Mouse (Mus musculus): ENCODE measurements around the gene Copz2.
A peak's percentile ranks its signal among the peaks of the same experiment; 100 is the strongest.
"Not testable (repeated sequence)": the region's sequence is repeated elsewhere in the genome, so short reads cannot be mapped to it uniquely, and the experiment has no call there.

The Copz2 gene

GRCm38 (mm10) chr11:96829403-96829812 lies 20.3 kb upstream of the Copz2 start:
- peak; percentile 92 to 94 for DNase-seq

- peak; percentile 100 for DNase-seq
Measured at GRCm38 (mm10) chr11:96829813-96830538, 19.7 kb upstream of the Copz2 start, which contains the start of gene Nfe2l1. Nfe2l1 (minus strand) TSS chr11:96829968.

- DNase-seq = no peak
Measured at GRCm38 (mm10) chr11:96830539-96831216, 19.0 kb upstream of the Copz2 start.

- DNase-seq = no peak
Measured at GRCm38 (mm10) chr11:96831516-96831915, 18.2 kb upstream of the Copz2 start.

- DNase-seq = no peak
Measured at GRCm38 (mm10) chr11:96832541-96832940, 17.1 kb upstream of the Copz2 start.

- peak in 1 of 2 experiments; percentile 31 for DNase-seq
Measured at GRCm38 (mm10) chr11:96832973-96833372, 16.7 kb upstream of the Copz2 start.

- DNase-seq = no peak
Measured at GRCm38 (mm10) chr11:96834127-96834526, 15.5 kb upstream of the Copz2 start.

- no peak for DNase-seq
Measured at GRCm38 (mm10) chr11:96837298-96837697, 12.4 kb upstream of the Copz2 start.

GRCm38 (mm10) chr11:96838341-96838740 lies 11.3 kb upstream of the Copz2 start:
- DNase-seq = no peak

GRCm38 (mm10) chr11:96839428-96839827 lies 10.2 kb upstream of the Copz2 start:
- DNase-seq = no peak

- DNase-seq = no peak
Measured at GRCm38 (mm10) chr11:96839877-96840276, 9.8 kb upstream of the Copz2 start.

- no peak for DNase-seq
Measured at GRCm38 (mm10) chr11:96840290-96840689, 9.4 kb upstream of the Copz2 start.

- no peak for DNase-seq
Measured at GRCm38 (mm10) chr11:96843627-96844026, 6.0 kb upstream of the Copz2 start.

- DNase-seq = no peak
Measured at GRCm38 (mm10) chr11:96847240-96847639, 2.4 kb upstream of the Copz2 start.

- DNase-seq = no peak
Measured at GRCm38 (mm10) chr11:96848694-96849093, 976 bp upstream of the Copz2 start.

GRCm38 (mm10) chr11:96849145-96849544 lies 525 bp upstream of the Copz2 start:
- not testable (repeated sequence) for DNase-seq

- DNase-seq = no peak
Measured at GRCm38 (mm10) chr11:96857446-96857845, 7.8 kb downstream of the Copz2 start.

GRCm38 (mm10) chr11:96859635-96860034 lies 10.0 kb downstream of the Copz2 start:
- no peak for DNase-seq

GRCm38 (mm10) chr11:96860564-96860963 lies 10.9 kb downstream of the Copz2 start:
- DNase-seq = peak; percentile 75 to 81

- DNase-seq = peak; percentile 61 to 63
Measured at GRCm38 (mm10) chr11:96861446-96861845, 11.8 kb downstream of the Copz2 start.

GRCm38 (mm10) chr11:96861878-96862289 lies 12.2 kb downstream of the Copz2 start:
- DNase-seq = peak; percentile 92 to 94

- no peak for DNase-seq
Measured at GRCm38 (mm10) chr11:96862534-96862933, 12.9 kb downstream of the Copz2 start.

- peak; percentile 51 to 64 for DNase-seq
Measured at GRCm38 (mm10) chr11:96863206-96863995, 13.7 kb downstream of the Copz2 start.
